Mouse (Mus musculus): ENCODE measurements around the gene Ttc19.
"Not testable (repeated sequence)": the region's sequence is repeated elsewhere in the genome, so short reads cannot be mapped to it uniquely, and the experiment has no call there.

Ttc19 gene

GRCm38 (mm10) chr11:62285020-62285419 lies 3.7 kb downstream of the Ttc19 start:
- no peak for DNase-seq

GRCm38 (mm10) chr11:62287700-62288099 lies 6.4 kb downstream of the Ttc19 start:
- DNase-seq: no peak

DNA sequence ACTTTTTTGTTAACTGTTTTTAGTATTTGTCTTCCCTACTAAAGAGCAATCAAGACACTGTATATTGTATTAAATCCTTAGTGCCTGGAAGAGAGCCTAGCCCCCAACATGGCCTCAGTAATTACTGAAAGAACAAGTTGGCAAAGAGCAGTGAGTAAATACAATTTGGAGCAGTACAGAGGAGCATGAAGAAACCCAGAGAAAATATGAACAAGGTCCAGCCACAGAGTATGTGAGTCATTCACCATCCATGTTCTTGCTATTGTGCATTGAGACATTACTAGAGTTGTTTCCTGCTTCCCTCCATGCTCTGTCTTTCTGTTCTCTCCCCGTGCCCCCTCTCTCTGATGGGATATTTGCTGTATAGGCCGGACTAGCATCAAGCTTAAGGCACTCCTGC lies 12.8 kb downstream of the Ttc19 start:
- DNase-seq: no peak

DNA sequence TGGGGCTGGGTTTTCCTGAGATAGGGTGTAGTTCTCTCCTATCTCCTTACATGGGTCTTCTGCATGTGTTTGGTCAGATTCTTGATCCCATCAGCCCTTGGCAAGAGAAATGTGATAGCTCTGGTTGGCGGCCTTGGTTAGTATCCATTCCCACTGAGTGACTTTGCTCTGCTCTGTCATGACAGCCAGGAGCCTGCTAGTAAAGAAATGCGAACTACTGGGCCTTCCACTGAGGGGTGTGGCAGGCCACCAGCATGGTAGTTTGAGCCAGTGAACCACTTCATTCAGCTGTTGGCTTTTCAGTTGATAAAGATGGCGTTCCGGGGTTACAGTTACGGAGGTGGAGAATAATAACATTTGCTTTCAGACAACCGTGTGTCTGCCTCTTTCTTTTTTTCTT lies 17.6 kb downstream of the Ttc19 start:
- DNase-seq: no peak

DNA sequence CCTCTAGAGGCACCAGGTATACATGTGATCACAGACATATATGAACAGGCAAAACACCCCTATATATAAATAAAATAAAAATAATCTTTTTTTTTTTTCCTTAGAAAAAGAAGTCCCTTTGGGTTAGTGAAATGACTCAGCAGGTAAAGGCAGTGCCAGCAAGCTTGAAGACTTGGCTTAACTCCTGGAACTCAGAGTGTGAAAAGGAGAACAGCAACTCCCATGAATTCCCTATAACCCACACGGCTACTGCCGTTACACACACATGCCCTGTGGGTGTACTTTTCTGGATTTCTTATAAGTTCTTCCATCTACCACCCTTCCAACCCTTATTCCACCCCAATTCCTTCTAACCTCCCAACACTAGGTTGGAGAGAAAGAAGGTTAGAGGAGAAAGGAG lies 24.6 kb downstream of the Ttc19 start:
- no peak for DNase-seq

DNA sequence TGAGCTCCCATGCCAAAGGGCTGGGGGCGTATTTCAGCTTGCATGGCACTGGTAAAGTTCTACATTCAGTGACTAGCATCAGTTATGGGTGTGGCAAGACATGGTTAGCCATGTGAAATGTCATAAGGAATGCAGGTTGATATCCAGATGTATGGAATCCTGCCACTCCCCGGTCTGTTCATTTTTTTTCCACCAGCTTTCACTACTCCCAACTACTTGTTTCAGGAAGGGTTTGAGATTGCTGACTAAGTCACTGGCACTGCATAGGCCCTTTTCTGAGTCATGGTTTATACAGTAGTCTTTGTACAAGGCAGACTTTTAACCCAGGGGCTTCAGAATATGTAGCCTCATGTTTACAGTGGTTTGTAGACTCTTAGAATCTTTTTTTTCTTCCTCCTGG lies 28.0 kb downstream of the Ttc19 start:
- no peak for DNase-seq

DNA sequence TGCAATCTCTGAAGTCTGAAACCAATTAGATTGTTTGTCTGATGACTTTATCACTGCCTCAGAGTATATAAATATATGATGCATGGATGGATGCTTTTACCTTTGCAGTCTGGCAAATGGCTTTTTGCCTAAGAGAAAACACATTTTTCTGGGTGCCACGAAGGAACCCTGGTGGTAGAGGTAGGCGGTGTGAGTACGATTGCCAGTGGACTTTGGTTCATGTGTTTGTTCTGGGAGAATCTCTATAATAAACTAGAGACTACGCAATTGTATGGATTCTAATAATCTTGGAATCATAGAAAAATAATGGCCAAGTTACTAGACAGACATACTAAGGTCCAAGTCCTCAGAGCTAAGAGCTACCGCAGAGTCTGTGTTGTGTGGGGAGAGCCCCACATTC lies 33.7 kb downstream of the Ttc19 start:
- DNase-seq: no peak

GRCm38 (mm10) chr11:62317746-62318145 lies 36.5 kb downstream of the Ttc19 start:
- no peak for DNase-seq

GRCm38 (mm10) chr11:62320097-62320496 lies 38.8 kb downstream of the Ttc19 start:
- DNase-seq: no peak

- no peak for DNase-seq
Measured at GRCm38 (mm10) chr11:62323659-62324058, 42.4 kb downstream of the Ttc19 start.

DNA sequence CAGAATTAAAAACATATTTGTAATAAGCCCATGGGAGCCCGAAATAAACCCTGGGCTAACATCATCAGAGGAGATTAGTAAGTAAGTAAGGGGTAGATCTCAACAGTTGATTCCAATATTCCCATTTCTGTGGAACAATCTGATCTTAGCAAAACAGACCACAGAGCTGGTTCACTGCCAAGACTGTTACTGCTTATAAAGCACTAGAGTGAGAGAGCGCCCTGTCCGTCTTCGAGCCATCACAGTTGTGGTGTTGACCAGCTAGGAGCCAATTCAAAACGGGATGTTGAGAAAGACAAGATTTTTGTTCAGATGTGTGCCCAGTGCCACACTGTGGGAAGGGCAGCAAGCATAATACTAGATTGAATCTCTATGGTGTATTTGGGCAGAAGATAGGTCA lies 49.9 kb downstream of the Ttc19 start:
- no peak for DNase-seq

GRCm38 (mm10) chr11:62332228-62332627 lies 51.0 kb downstream of the Ttc19 start:
- DNase-seq: no peak

- DNase-seq: no peak
Measured at GRCm38 (mm10) chr11:62343002-62343401, 61.7 kb downstream of the Ttc19 start.

DNA sequence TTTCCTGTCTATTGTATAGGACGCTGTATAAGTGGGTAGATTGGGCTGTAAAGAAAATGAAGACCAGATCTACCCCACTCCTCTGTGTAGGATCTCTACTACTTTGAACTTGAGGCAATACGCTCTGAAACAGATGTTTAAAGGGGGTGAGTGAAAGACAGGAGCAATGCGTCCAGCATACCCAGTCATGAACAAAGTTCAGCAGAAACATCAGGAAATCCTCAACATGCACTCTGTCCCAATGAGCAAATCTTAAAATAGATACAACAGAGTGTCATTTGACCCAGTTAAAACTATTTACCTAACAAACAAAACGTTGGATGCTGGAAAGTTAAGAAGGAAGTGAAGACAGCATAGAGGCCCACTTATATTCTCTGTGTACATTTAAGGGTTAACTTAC lies 70.7 kb downstream of the Ttc19 start:
- DNase-seq: no peak

GRCm38 (mm10) chr11:62355216-62355615 lies 73.9 kb downstream of the Ttc19 start:
- DNase-seq: no peak

GRCm38 (mm10) chr11:62366879-62367278 lies 85.6 kb downstream of the Ttc19 start:
- DNase-seq: no peak

DNA sequence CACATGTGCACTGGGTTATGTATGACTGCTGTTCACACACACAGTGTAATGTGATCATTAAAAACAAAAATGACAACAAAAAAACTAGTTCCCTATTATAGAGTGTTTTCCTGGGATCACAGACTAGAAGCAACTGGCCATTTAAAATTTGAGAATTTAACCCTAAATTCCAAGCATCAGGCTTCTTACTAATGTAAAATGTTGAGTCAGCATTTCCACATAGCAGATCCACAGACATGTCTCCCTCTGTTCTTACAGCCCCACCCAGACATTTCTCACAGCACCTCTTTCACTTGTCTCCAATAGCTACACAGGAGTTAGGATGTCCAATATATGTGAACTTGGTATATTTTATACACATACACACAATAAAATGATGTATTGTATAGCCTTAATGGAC lies 88.7 kb downstream of the Ttc19 start:
- no peak for DNase-seq

DNA sequence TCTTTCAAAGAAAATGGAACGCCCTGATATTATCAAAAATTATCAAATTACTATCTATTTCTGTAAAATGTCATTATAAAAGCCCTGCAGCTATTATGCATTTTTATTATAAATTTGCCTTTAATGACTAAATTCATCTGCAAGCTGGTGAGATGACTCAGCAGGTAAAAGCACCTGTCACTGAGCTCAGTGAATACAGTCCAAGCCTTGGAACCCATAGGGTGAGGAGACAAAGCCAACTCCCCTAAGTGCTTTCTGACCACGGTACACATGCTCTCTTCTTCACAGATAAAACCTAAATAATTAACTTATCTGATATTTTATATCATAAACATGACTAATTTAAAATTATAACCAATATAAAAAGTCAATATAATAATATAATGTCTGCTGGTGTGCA lies 90.5 kb downstream of the Ttc19 start:
- no peak for DNase-seq

- not testable (repeated sequence) for DNase-seq
Measured at GRCm38 (mm10) chr11:62377202-62377851, 96.1 kb downstream of the Ttc19 start.

Data from retina, postnatal 1 day (tissue).